Mouse (Mus musculus) lung, postnatal 25 days (tissue): ENCODE measurements at regions not wholly inside any gene's neighbourhood (a gene's known extent, or its start where the extent isn't known, plus 50 kb on each side); places are given as distances from the start of the nearest gene placed in this dataset.
"Not testable (repeated sequence)": the region's sequence is repeated elsewhere in the genome, so short reads cannot be mapped to it uniquely, and the experiment has no call there.

Experiments used
- DNase-seq: peaks from one replicate; pipeline ENCODE4 v3.0.0; 2022; ENCODE audit warnings: low spot score

- DNase-seq = no peak
Observed at GRCm38 (mm10) chr12:113333399-113333798, 147.7 kb downstream of the Tmem121 start.

GRCm38 (mm10) chr12:113333853-113334252 is 148.1 kb downstream of the Tmem121 start:
- DNase-seq = not testable (repeated sequence)

- no peak for DNase-seq
Observed at GRCm38 (mm10) chr12:113337271-113337670, 151.5 kb downstream of the Tmem121 start.

- no peak for DNase-seq
Observed at GRCm38 (mm10) chr12:113338891-113339290, 150.4 kb upstream of the Adam6b start.

GRCm38 (mm10) chr12:113341046-113341445 is 148.3 kb upstream of the Adam6b start:
- DNase-seq = no peak

GRCm38 (mm10) chr12:113355132-113355531 is 134.2 kb upstream of the Adam6b start:
- DNase-seq = no peak

- no peak for DNase-seq
Observed at GRCm38 (mm10) chr12:113358077-113358476, 131.2 kb upstream of the Adam6b start.

- DNase-seq = no peak
Observed at GRCm38 (mm10) chr12:113360032-113360431, 129.3 kb upstream of the Adam6b start.

- no peak for DNase-seq
Observed at GRCm38 (mm10) chr12:113362409-113363038, 126.8 kb upstream of the Adam6b start.

- DNase-seq = no peak
Observed at GRCm38 (mm10) chr12:113364023-113364422, 125.3 kb upstream of the Adam6b start.

- no peak for DNase-seq
Observed at GRCm38 (mm10) chr12:113364437-113364836, 124.9 kb upstream of the Adam6b start.

- DNase-seq = no peak
Observed at GRCm38 (mm10) chr12:113365783-113366182, 123.5 kb upstream of the Adam6b start.

GRCm38 (mm10) chr12:113366394-113366793 is 122.9 kb upstream of the Adam6b start:
- DNase-seq = no peak

- no peak for DNase-seq
Observed at GRCm38 (mm10) chr12:113401578-113402113, 87.7 kb upstream of the Adam6b start.

- DNase-seq = no peak
Observed at GRCm38 (mm10) chr12:113402823-113403222, 86.5 kb upstream of the Adam6b start.

GRCm38 (mm10) chr12:113411113-113411512 is 78.2 kb upstream of the Adam6b start:
- no peak for DNase-seq

GRCm38 (mm10) chr12:113413996-113414395 is 75.3 kb upstream of the Adam6b start:
- DNase-seq = no peak

GRCm38 (mm10) chr12:113417521-113417920 is 71.8 kb upstream of the Adam6b start:
- no peak for DNase-seq

GRCm38 (mm10) chr12:113418731-113419402 is 70.4 kb upstream of the Adam6b start:
- DNase-seq = no peak

- DNase-seq = no peak
Observed at GRCm38 (mm10) chr12:113420721-113421305, 68.5 kb upstream of the Adam6b start.

GRCm38 (mm10) chr12:113421716-113422595 is 67.4 kb upstream of the Adam6b start:
- DNase-seq = no peak

GRCm38 (mm10) chr12:113422736-113423254 is 66.5 kb upstream of the Adam6b start:
- DNase-seq = no peak
